Mouse (Mus musculus) liver, adult 2 months (tissue): Measurements from ENCODE around the gene Lyzl6. TPM values are rescaled to one million over a fixed set of nuclear protein-coding genes. Genes with fewer than 3 reads are reported as not detected.

Experiments used
- DNase-seq: peaks from one replicate; pipeline ENCODE4 v3.0.0-alpha.2; 2011; ENCODE audit warnings: low read depth, low spot score; ENCODE audit errors: extremely low read depth
- H3K27ac ChIP-seq: fragments of 200-500 bp; replicated peaks from 2 replicates; pipeline ENCODE4 v1.5.1; 2012; ENCODE audit warnings: low read depth, mild to moderate bottlenecking, control low read depth, inconsistent platforms, low read length; ENCODE audit not compliant: insufficient read depth
- H3K27me3 ChIP-seq: fragments of 200-500 bp; 2 replicates; pipeline ENCODE4 v1.6.1; 2012; ENCODE audit warnings: mild to moderate bottlenecking, moderate library complexity, low read length, inconsistent platforms; ENCODE audit not compliant: control insufficient read depth, insufficient read depth
- H3K36me3 ChIP-seq: fragments of 200-500 bp; 2 replicates; pipeline ENCODE4 v1.6.1; 2012; ENCODE audit warnings: low read length, inconsistent platforms; ENCODE audit not compliant: control insufficient read depth, insufficient read depth
- H3K4me1 ChIP-seq: fragments of 200-500 bp; 2 replicates; pipeline ENCODE4 v1.6.1; 2011; ENCODE audit warnings: low read length; ENCODE audit not compliant: control insufficient read depth, insufficient read depth
- H3K4me3 ChIP-seq: fragments of 200-500 bp; 2 replicates; pipeline ENCODE4 v1.5.1; 2011; ENCODE audit warnings: low read depth, mild to moderate bottlenecking, control low read depth, low read length, moderate library complexity; ENCODE audit not compliant: insufficient read depth
- H3K79me2 ChIP-seq: fragments of 200-500 bp; 2 replicates; pipeline ENCODE4 v1.6.1; 2012; ENCODE audit warnings: inconsistent platforms, mild to moderate bottlenecking, low read length, moderate library complexity; ENCODE audit not compliant: control insufficient read depth, insufficient read depth
- H3K9ac ChIP-seq: fragments of 200-500 bp; 2 replicates; pipeline ENCODE4 v1.6.1; 2012; ENCODE audit warnings: low read depth, mild to moderate bottlenecking, control low read depth, inconsistent platforms, low read length
- CTCF ChIP-seq: fragments of 200-500 bp; IDR thresholded peaks from 2 replicates; pipeline ENCODE4 v1.5.1; 2011; ENCODE audit warnings: low read depth, low read length, control low read depth
- POLR2A ChIP-seq: fragments of 200-500 bp; IDR thresholded peaks from 2 replicates; pipeline ENCODE4 v1.6.1; 2011; ENCODE audit warnings: low read length, control low read depth; ENCODE audit not compliant: insufficient read depth; ENCODE audit errors: extremely low read depth
- WGBS: fragments of 180-500 bp; shearing (Covaris S2); methylation state at CpG from one replicate; pipeline ENCODE4 v1.1.7; 2018; 5-methylcytosine and 5-hydroxymethylcytosine counted together
- polyA plus RNA-seq: library from polyadenylated mRNA; depleted of rRNA; stranded (reverse); fragments of >200 nt; gene quantifications from 2 replicates; pipeline ENCODE4 v1.2.3, GENCODE M21; 2012
- total RNA-seq: library from RNA; depleted of rRNA; stranded (reverse); fragments of >200 nt; gene quantifications from 2 replicates; pipeline ENCODE4 v1.2.3, GENCODE M21; 2014

Gene Lyzl6
- total and polyA plus RNA-seq, 2 experiments: not detected

GRCm38 (mm10) chr11:103636261-103636660 is 2.4 kb downstream of the Lyzl6 start:
- Histone ChIP-seq H3K9ac (no peak overlapping the region), H3K27ac (no peak overlapping the region), H3K36me3 (no peaks in the 10 kb centered on the region), H3K27me3 (0 out of 2 replicates have a peak, but pooled peaks cover 4% of the 10 kb centered on the region), H3K4me3 (no peak overlapping the region), H3K4me1 (no peaks in the 10 kb centered on the region), H3K79me2 (no peaks in the 10 kb centered on the region)
- TF ChIP-seq CTCF: no peak
- no peak for TF ChIP-seq POLR2A
- 83% methylated on average over 6 of the region's 6 CpGs for WGBS
- no peak for DNase-seq

GRCm38 (mm10) chr11:103635481-103635880 is 3.2 kb downstream of the Lyzl6 start:
- H3K36me3 ChIP-seq: no peaks in the 10 kb centered on the region
- H3K27ac ChIP-seq: no peak overlapping the region
- H3K4me1 ChIP-seq: no peaks in the 10 kb centered on the region
- no peak overlapping the region for H3K4me3 ChIP-seq
- H3K79me2 ChIP-seq: no peaks in the 10 kb centered on the region
- no peak overlapping the region for H3K9ac ChIP-seq
- WGBS: 79% methylated on average over 3 of the region's 3 CpGs
- 0 out of 2 replicates have a peak, but pooled peaks cover under 1% of the 10 kb centered on the region for H3K27me3 ChIP-seq
- TF ChIP-seq POLR2A: no peak
- TF ChIP-seq CTCF: no peak
- no peak for DNase-seq

DNA sequence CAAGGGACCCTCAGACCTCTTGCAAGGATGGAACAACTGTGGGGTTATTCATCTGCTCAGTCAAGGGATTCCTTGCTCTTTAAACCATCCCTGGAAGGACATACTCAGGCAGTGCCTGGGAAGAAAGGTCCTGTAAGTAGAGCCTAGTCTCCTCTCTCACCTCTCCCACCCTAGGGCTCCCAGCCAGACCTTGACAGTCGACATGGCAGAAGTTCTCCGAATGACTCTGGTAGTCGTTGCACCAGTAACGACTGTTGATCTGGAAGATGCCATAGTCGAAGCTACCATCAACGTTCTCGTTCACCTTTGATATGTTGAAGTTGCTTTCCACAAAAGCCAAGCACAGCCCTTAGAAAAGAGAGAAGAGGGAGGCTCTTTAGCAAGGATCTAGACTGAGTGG is 3.9 kb downstream of the Lyzl6 start:
- WGBS: 76% methylated on average over 7 of the region's 7 CpGs

DNA sequence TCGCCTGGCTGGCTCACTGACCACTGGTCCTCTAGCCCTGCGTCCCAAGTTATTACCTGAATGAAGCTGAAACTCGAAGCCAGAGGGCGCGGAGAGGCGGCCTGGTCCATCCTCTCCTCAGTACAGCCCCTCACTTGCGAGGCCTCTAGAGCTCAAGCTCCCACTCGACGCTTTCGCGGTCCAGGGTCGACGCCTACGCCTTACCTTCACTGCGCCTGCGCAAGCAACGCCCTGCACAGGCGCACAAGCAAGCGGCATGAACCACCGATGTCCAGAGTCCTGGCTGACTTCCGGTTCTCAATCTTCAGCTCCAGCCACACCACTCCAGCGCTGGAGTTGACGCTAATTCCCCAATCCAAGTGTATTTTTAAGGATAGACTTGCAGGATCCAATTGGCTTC is 11.2 kb downstream of the Lyzl6 start:
- Histone ChIP-seq H3K79me2 (no peaks in the 10 kb centered on the region), H3K9ac (no peak overlapping the region), H3K36me3 (no peaks in the 10 kb centered on the region), H3K27ac (no peak overlapping the region), H3K4me3 (no peak overlapping the region), H3K27me3 (peaks cover 3% of the 10 kb centered on the region; the same call in 1 of the 2 replicates), H3K4me1 (no peaks in the 10 kb centered on the region)
- 71% methylated on average over 23 of the region's 23 CpGs for WGBS
- TF ChIP-seq POLR2A (no peak), CTCF (no peak)
- DNase-seq: no peak

More for the DNA sequence above, 3.9 kb downstream of the Lyzl6 start:
- H3K4me3 ChIP-seq: no peak overlapping the region
- no peak for TF ChIP-seq POLR2A
- TF ChIP-seq CTCF: no peak
- no peak overlapping the region for H3K9ac ChIP-seq
- no peaks in the 10 kb centered on the region for H3K36me3 ChIP-seq
- no peak for DNase-seq
- no peaks in the 10 kb centered on the region for H3K27me3 ChIP-seq
- H3K79me2 ChIP-seq: no peaks in the 10 kb centered on the region
- no peaks in the 10 kb centered on the region for H3K4me1 ChIP-seq
- H3K27ac ChIP-seq: no peak overlapping the region

GRCm38 (mm10) chr11:103621040-103621439 is 17.6 kb downstream of the Lyzl6 start, which contains the start of gene Gm884:
Gene Gm884, minus strand, starts transcription at chr11:103621140.
- Histone ChIP-seq H3K79me2 (no peaks in the 10 kb centered on the region), H3K9ac (no peak within 1 kb of the TSS), H3K4me3 (no peak within 1 kb of the TSS), H3K27ac (no peak within 1 kb of the TSS), H3K27me3 (no peaks in the 10 kb centered on the region), H3K4me1 (no peaks in the 10 kb centered on the region), H3K36me3 (no peaks in the 10 kb centered on the region)
- WGBS: 80% methylated on average over 9 of the region's 9 CpGs
- TF ChIP-seq CTCF (no peak), POLR2A (no peak)
- no peak for DNase-seq

DNA sequence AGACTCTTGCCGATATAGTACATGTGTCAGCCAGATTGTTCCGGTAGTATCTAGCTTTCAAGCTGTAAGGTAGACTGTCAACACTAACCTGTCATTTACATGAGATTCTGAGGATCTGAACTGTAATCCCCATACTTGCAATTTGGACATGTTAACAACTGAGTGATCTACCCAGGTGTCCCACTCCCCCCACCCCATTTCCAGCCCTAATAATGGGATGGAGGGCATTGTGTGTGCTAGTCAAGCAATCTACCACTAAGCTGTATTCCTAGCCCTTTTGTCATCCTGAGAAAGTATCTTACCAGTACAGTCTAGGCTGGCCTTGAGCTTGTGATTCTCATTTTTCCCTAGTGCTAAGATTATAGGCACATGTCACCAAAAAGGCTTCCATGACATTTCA is 27.9 kb downstream of the Lyzl6 start:
- TF ChIP-seq POLR2A: no peak
- Histone ChIP-seq H3K27ac (no peak overlapping the region), H3K9ac (no peak overlapping the region), H3K36me3 (no peaks in the 10 kb centered on the region), H3K4me1 (no peaks in the 10 kb centered on the region), H3K27me3 (no peaks in the 10 kb centered on the region), H3K4me3 (no peak overlapping the region), H3K79me2 (no peaks in the 10 kb centered on the region)
- 94% methylated on average over 2 of the region's 2 CpGs for WGBS
- DNase-seq: no peak
